Mouse (Mus musculus) forebrain, embryonic 14.5 days (tissue): ENCODE results near the gene Gdpd5. TPM values are rescaled to one million over a fixed set of nuclear protein-coding genes. Genes with fewer than 3 reads are reported as not detected.
A peak's percentile ranks its signal among the peaks of the same experiment; 100 is the strongest.

ENCODE experiments used
- ATAC-seq: fragments of 200-750 bp; cut with Nextera tagmentation; 2 replicates; pipeline ENCODE4 v1.8.0; 2017; ENCODE audit warnings: mild to moderate bottlenecking, moderate library complexity
- DNase-seq: peaks from one replicate; pipeline ENCODE4 v3.0.0-alpha.2; 2015; ENCODE audit warnings: low spot score
- H3K27ac ChIP-seq: fragments of 300-500 bp; sonication (generic); 2 replicates; pipeline ENCODE4 v1.5.1; 2014; ENCODE audit warnings: low read depth, mild to moderate bottlenecking, control low read depth, low read length, moderate library complexity
- H3K27me3 ChIP-seq: fragments of 300-500 bp; sonication (generic); replicated peaks from 2 replicates; pipeline ENCODE4 v1.6.1; 2014; ENCODE audit warnings: low read length, control low read depth, mixed read lengths; ENCODE audit not compliant: control insufficient read depth, insufficient read depth
- H3K36me3 ChIP-seq: fragments of 300-500 bp; sonication (generic); 2 replicates; pipeline ENCODE4 v1.6.1; 2014; ENCODE audit warnings: low read length, control low read depth; ENCODE audit not compliant: control insufficient read depth, insufficient read depth
- H3K4me1 ChIP-seq: fragments of 300-500 bp; sonication (generic); 2 replicates; pipeline ENCODE4 v1.6.1; 2014; ENCODE audit warnings: antibody characterized with exemption, low read length, control low read depth; ENCODE audit not compliant: control insufficient read depth, insufficient read depth
- H3K4me2 ChIP-seq: fragments of 300-500 bp; sonication (generic); 2 replicates; pipeline ENCODE4 v1.6.1; 2014; ENCODE audit warnings: mild to moderate bottlenecking, control low read depth, low read length
- H3K4me3 ChIP-seq: fragments of 300-500 bp; sonication (generic); 2 replicates; pipeline ENCODE4 v1.5.1; 2014; ENCODE audit warnings: low read depth, low read length, control low read depth
- H3K9ac ChIP-seq: fragments of 300-500 bp; sonication (generic); 2 replicates; pipeline ENCODE4 v1.6.1; 2014; ENCODE audit warnings: mild to moderate bottlenecking, low read length, control low read depth, moderate library complexity
- H3K9me3 ChIP-seq: fragments of 300-500 bp; sonication (generic); replicated peaks from 2 replicates; pipeline ENCODE4 v1.6.1; 2016; ENCODE audit warnings: low read length, control low read depth, mixed read lengths; ENCODE audit not compliant: control insufficient read depth
- WGBS: fragments of 180-500 bp; shearing (Covaris S2); extraction: QIAGEN DNeasy Blood & Tissue Kit; methylation state at CpG from one replicate; pipeline ENCODE4 v1.1.7; 2014; 5-methylcytosine and 5-hydroxymethylcytosine counted together
- polyA plus RNA-seq: library from polyadenylated mRNA; unstranded; fragments of >200 nt; fragmentation: Nextera tagmentation; extraction: Ambion mirVana; gene quantifications from 2 replicates; pipeline ENCODE4 v1.2.1, GENCODE M21; 2014

Gdpd5 gene
- polyA plus RNA-seq, 1 experiment from 2014 or later: 26.8 TPM

DNA sequence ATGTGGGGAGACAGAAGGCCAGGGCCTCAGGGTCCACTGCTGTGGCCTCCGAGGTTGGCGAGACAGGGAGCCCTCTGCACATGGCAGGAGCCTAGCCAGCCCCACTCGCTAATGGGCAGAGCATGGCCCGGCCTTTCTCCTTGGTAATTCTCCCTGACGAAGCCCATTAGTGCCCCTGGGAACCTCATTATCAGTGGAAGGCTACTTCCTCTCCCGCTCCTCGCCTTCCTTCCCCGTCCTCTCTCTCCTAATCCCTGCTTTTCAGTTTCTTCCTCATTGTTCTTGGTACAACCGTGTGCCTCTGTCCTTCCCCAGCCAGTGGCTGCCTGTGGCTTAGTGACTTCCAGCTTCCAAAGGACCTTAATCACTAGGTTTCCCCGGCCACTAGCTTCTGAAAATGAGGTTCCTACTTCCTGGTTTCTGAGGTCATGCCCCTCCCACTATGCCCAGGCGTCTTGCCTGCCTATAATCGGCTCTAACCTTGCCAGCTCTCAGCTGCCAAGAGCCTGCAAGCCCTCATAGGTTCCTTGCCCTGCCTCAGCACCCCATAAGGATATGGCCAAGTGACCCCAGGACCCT is 53.5 kb downstream of the Gdpd5 start:
- peaks cover 26% of the 10 kb centered on the region for H3K4me1 ChIP-seq
- WGBS: 6% methylated on average over 12 of the region's 12 CpGs
- DNase-seq (no peak), ATAC-seq (no peak)
- no peaks in the 10 kb centered on the region for H3K36me3 ChIP-seq
- no peaks in the 10 kb centered on the region for H3K9me3 ChIP-seq
- H3K4me2 ChIP-seq: no peak overlapping the region
- H3K27me3 ChIP-seq: no peaks in the 10 kb centered on the region
- no peak overlapping the region for H3K4me3 ChIP-seq
- H3K9ac ChIP-seq: 0 out of 2 replicates have a peak overlapping the region, but pooled peaks have one; percentile 26
- no peak overlapping the region for H3K27ac ChIP-seq

DNA sequence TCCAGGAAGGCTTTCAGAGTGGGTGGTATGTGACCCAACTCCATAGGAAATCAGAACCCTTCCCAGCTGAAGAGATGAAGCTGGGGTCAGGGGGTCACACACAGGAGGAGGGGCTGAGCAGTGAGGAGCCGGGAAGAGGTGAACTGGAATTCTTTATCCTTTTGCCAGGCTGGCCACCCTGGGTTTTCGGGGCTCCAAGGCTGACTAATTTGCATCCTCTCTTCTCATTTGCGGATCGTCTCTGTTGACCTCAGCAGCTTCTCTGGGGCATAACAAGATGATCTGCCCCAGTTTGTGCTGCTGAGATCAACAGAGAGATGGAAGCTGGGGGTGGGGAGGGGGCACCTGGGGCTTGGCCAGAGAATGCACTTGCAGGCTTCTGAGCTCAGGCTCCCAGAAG is 55.3 kb downstream of the Gdpd5 start:
- H3K27ac ChIP-seq: no peak overlapping the region
- H3K9ac ChIP-seq: no peak overlapping the region
- no peak overlapping the region for H3K4me2 ChIP-seq
- no peak overlapping the region for H3K4me3 ChIP-seq
- no peaks in the 10 kb centered on the region for H3K27me3 ChIP-seq
- no peak for ATAC-seq
- H3K9me3 ChIP-seq: no peaks in the 10 kb centered on the region
- 0 out of 2 replicates have a peak, but pooled peaks cover 5% of the 10 kb centered on the region for H3K36me3 ChIP-seq
- peaks cover 28% of the 10 kb centered on the region for H3K4me1 ChIP-seq
- 8% methylated on average over 4 of the region's 4 CpGs for WGBS
- DNase-seq: no peak

- no peak overlapping the region for H3K27ac ChIP-seq
- H3K4me3 ChIP-seq: no peak overlapping the region
- ATAC-seq (no peak), DNase-seq (no peak)
- H3K4me2 ChIP-seq: no peak overlapping the region
- WGBS: 75% methylated on average over 10 of the region's 10 CpGs
- H3K9me3 ChIP-seq: no peaks in the 10 kb centered on the region
- no peaks in the 10 kb centered on the region for H3K27me3 ChIP-seq
- 0 out of 2 replicates have a peak, but pooled peaks cover 5% of the 10 kb centered on the region for H3K36me3 ChIP-seq
- H3K4me1 ChIP-seq: peaks cover 13% of the 10 kb centered on the region
- H3K9ac ChIP-seq: no peak overlapping the region
Measured at GRCm38 (mm10) chr7:99438881-99439280, 57.7 kb downstream of the Gdpd5 start.

DNA sequence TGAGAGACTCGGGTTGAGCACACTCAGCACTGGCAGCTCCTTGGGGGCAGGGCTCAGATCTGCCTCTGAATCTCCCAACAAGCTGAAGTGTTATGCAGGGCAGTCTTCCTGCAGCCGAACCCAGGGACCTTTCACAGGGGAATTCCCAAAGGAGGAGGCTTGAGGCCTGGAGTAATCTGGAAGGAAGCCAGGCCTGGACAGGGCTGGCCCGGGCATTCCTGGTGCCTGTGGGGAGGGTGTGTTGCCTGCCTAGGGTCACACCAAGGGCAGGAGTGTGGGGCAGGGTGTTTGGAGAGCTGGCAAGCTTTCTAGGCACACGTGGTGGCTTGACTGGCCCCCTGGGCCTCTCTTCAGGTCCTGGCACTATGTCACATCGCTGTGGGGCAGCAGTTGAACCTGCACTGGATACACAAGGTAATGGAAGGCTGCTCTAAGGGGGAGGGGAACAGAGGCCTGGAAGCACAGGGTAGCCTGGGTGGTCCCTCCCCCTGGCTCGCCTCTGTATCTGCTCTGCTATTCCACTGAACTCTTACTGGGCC is 60.4 kb downstream of the Gdpd5 start:
- DNase-seq: no peak
- no peak for ATAC-seq
- WGBS: 27% methylated on average over 6 of the region's 6 CpGs

GRCm38 (mm10) chr7:99443164-99443563 is 62.0 kb downstream of the Gdpd5 start:
- no peaks in the 10 kb centered on the region for H3K27me3 ChIP-seq
- H3K9ac ChIP-seq: no peak overlapping the region
- ATAC-seq: no peak
- WGBS: 62% methylated on average over 5 of the region's 5 CpGs
- no peak for DNase-seq
- 0 out of 2 replicates have a peak, but pooled peaks cover 4% of the 10 kb centered on the region for H3K4me1 ChIP-seq
- H3K36me3 ChIP-seq: 0 out of 2 replicates have a peak, but pooled peaks cover 5% of the 10 kb centered on the region
- no peak overlapping the region for H3K4me2 ChIP-seq
- no peak overlapping the region for H3K27ac ChIP-seq
- H3K9me3 ChIP-seq: no peaks in the 10 kb centered on the region
- H3K4me3 ChIP-seq: no peak overlapping the region

More for the DNA sequence above, 60.4 kb downstream of the Gdpd5 start:
- H3K4me1 ChIP-seq: 0 out of 2 replicates have a peak, but pooled peaks cover 4% of the 10 kb centered on the region
- H3K9me3 ChIP-seq: no peaks in the 10 kb centered on the region
- no peak overlapping the region for H3K4me3 ChIP-seq
- 0 out of 2 replicates have a peak, but pooled peaks cover 5% of the 10 kb centered on the region for H3K36me3 ChIP-seq
- no peak overlapping the region for H3K9ac ChIP-seq
- no peak overlapping the region for H3K4me2 ChIP-seq
- no peaks in the 10 kb centered on the region for H3K27me3 ChIP-seq
- no peak overlapping the region for H3K27ac ChIP-seq

- Histone ChIP-seq H3K9me3 (no peaks in the 10 kb centered on the region), H3K27ac (no peak overlapping the region), H3K4me2 (no peak overlapping the region), H3K4me1 (0 out of 2 replicates have a peak, but pooled peaks cover 4% of the 10 kb centered on the region), H3K9ac (no peak overlapping the region), H3K27me3 (no peaks in the 10 kb centered on the region), H3K4me3 (no peak overlapping the region), H3K36me3 (0 out of 2 replicates have a peak, but pooled peaks cover 5% of the 10 kb centered on the region)
- ATAC-seq: no peak
- DNase-seq: no peak
- 79% methylated on average over 6 of the region's 6 CpGs for WGBS
Measured at GRCm38 (mm10) chr7:99444012-99444411, 62.8 kb downstream of the Gdpd5 start.

DNA sequence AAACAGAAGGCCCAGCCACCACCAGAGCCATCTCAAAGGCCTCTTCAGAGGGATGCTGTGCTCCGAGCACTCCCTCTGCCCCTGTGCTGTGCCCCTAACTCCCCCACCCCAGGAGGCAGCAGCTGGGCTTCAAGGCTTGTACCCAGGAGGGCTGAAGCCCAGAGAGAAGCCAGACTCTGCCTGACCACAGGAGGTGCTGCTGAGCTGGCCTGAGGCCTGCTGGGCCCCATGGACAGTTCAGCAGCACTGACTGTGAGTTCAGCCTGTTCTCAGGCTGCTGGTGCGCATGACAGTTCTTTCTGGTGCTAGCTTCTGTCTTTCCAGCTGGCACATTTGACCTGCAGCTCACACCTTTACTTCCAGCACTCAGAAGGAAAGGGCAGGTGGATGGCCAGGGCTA is 64.6 kb downstream of the Gdpd5 start:
- no peak overlapping the region for H3K27ac ChIP-seq
- H3K4me2 ChIP-seq: no peak overlapping the region
- DNase-seq: no peak
- 0 out of 2 replicates have a peak, but pooled peaks cover 6% of the 10 kb centered on the region for H3K4me1 ChIP-seq
- H3K36me3 ChIP-seq: 0 out of 2 replicates have a peak, but pooled peaks cover 5% of the 10 kb centered on the region
- WGBS: 67% methylated on average over 2 of the region's 2 CpGs
- ATAC-seq: no peak
- H3K27me3 ChIP-seq: no peaks in the 10 kb centered on the region
- no peak overlapping the region for H3K4me3 ChIP-seq
- H3K9ac ChIP-seq: 0 out of 2 replicates have a peak overlapping the region, but pooled peaks have one; percentile 2
- H3K9me3 ChIP-seq: no peaks in the 10 kb centered on the region

DNA sequence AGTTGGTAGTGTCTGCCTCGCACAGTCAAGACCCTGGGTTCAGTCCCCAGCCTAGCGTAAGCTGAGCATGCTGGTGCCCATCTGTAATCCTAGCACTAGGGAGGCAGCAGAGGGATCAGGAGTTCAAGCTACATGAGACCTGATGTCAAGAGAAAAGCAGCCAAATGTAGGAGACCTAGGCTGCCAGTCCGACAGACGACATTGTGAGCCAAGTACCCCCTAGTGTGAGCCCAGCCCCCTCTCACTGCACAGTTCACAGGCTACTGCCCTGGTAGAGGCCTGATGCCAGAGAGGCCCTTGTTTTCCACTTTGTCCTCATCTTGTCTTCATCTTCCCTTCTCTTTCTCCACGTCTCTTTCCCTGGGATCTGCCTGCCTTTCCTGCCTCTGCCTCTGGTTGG is 66.1 kb downstream of the Gdpd5 start:
- 0 out of 2 replicates have a peak, but pooled peaks cover 2% of the 10 kb centered on the region for H3K4me1 ChIP-seq
- H3K9ac ChIP-seq: no peak overlapping the region
- ATAC-seq (no peak), DNase-seq (no peak)
- no peaks in the 10 kb centered on the region for H3K9me3 ChIP-seq
- no peak overlapping the region for H3K4me3 ChIP-seq
- WGBS: 49% methylated on average over 5 of the region's 5 CpGs
- H3K27ac ChIP-seq: no peak overlapping the region
- no peak overlapping the region for H3K4me2 ChIP-seq
- peaks cover 3% of the 10 kb centered on the region; the same call in 1 of the 2 replicates for H3K36me3 ChIP-seq
- no peaks in the 10 kb centered on the region for H3K27me3 ChIP-seq

DNA sequence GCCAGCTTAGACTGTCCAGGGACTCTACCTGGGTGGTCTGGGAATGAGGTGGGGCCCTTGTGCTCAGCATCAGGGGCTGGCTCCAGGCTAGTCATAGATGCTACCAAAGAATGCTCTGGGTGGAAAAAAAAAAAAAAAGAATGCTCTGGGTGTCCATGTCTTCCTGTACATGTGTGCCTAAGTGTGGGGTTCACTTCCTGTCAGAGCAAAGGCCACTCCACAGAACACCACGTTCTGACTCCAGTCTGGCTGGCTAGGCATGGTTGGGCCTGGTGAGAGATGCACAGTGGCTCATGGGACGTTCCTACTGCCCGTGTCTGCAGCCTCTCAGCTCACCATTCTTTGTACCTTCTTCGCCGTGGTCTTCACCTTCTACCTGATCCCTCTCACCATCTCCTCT is 67.4 kb downstream of the Gdpd5 start:
- Histone ChIP-seq H3K27me3 (no peaks in the 10 kb centered on the region), H3K9me3 (no peaks in the 10 kb centered on the region), H3K9ac (no peak overlapping the region), H3K4me3 (no peak overlapping the region), H3K27ac (peak overlapping the region; percentile 68; the same call in 1 of the 2 replicates), H3K4me2 (no peak overlapping the region), H3K4me1 (0 out of 2 replicates have a peak, but pooled peaks cover 2% of the 10 kb centered on the region), H3K36me3 (peaks cover 3% of the 10 kb centered on the region; the same call in 1 of the 2 replicates)
- ATAC-seq (no peak), DNase-seq (no peak)
- WGBS: 77% methylated on average over 5 of the region's 5 CpGs
